Mouse (Mus musculus): Measurements from ENCODE around the gene Tango2.

The Tango2 gene

DNA sequence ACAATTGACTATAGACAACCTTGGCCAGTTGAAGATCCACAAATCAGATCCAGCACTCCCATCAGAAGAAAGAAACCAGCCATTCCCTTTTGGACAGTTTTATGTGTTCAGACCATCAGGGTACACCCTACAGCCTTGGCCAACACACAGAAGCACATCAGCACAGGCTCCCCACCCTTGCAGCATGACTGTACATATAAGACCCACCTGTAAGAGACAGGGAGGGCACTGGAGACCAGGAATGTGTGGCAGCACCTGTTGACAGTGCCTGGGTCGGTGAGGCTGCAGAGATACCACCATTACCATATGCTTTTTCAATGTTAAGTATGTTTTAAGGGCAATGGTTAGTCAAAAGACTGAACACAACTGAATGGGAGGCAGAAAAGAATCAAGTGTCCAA lies 94.0 kb downstream of the Tango2 start:
- DNase-seq (ENCODE audit: low spot score) = no peak

DNA sequence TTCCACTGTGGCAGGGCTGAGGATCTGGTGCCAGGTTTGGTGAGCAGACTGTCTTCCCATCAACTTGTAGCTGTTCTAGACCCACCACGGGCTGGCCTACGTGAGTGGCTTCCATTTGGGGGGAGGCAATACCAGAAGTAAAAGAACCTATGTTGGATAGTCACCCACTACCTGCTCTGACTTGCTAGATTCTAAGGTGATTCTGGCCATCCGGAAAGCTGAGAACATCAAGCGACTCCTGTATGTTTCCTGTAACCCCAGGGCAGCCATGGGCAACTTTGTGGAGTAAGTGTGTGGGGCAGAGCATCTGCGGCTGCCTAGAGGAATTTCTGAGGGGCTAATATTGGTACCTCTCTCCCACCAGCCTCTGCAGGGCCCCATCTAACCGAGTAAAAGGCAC lies 95.2 kb downstream of the Tango2 start:
- DNase-seq (ENCODE audit: low spot score) = no peak

DNA sequence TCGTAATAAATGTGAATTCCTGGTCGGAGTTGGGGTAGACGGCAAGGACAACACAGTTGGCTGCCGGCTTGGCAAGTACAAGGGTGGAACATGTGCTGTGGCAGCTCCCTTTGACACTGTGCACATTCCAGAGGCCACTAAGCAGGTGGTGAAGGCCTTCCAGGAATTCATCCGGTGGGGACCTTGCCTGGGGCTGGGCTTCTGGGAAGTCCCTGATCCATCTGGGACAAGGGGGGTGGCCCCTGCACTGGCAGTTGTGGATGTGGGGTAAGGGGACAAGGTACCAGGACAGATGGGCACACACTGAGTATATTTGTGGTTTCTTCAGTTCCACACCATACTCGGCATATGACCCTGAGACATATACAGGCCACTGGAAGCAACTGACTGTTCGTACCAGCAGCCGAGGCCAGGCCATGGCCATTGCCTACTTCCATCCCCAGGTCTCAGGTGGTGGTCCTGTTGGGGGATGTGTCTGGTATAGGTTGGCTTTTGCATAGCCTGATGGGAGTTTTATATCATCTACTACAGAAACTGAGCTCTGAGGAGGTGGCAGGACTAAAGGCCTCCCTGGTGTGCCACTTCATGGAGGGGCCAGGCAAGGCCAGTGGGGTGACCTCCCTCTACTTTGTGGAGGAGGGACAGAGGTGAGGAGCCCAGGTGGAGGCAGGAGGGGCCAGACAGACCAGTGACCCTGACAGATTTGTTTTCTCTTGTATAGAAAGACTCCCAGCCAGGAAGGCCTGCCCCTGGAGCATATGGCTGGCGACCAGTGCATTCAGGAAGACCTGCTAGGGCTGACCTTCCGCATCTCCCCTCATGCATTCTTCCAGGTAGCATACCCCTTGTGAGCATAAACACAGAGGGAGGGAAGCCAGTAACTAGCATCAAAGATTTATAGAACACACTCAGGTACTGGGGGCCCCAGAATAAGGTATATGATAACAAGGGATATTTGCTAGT lies 96.8 kb downstream of the Tango2 start:
- DNase-seq (ENCODE audit: low spot score) = no peak
